Mouse (Mus musculus): ENCODE data around the gene Klk10.

Klk10 gene

GRCm38 (mm10) chr7:43780746-43781145 is at the start of gene Klk10:
Gene Klk10 (plus strand): TSS chr7:43781035.
- no peak for DNase-seq

- peak; percentile 50 to 53 for DNase-seq
These were observed 33.0 kb upstream of the Klk10 start for GRCm38 (mm10) chr7:43747788-43748187.

- DNase-seq = no peak
These were observed 28.0 kb upstream of the Klk10 start for GRCm38 (mm10) chr7:43752806-43753205.

DNA sequence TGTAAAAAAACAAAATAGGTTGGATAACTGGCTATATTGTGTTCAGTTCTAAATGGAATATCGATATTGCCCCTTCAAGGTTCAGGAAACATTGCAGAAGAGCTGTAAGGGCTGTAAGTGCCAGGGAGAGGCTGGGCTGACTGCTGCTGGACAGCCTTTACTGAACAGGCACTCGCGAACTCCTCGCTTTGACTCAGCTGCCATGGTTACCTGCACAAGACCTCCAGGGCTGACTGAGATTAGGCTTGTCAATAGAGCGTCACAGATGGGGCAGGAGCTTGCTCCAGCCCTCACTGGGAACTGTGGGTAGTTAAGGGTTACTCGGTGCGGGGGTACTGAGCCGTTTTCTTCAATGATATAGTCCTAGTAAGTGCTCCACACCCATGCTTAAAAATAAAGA is 14.4 kb upstream of the Klk10 start:
- no peak for DNase-seq

DNA sequence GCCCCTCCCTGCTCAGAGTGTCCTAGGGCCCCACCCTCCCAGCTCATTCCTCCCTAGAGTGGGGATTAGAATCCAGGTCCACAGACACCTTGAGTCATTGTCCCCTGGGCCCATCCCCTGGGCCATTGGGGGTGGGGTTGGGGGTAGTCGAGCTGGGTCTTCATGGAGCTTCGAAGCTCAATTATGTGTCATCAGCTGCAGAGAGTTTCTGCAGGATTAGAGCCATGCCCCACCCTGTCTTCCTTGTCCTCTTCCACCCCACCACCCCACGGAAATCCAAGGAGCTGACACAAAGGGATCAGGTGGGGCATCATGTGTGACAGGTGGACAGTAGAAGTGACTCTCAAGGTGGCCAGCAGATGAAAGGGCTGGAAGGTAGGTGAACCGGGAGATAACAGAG is 12.2 kb upstream of the Klk10 start, which contains the start of gene Klk12:
Klk12 (plus strand) TSS at position 301 of the 400 bp plus-strand sequence.
- no peak for DNase-seq

DNA sequence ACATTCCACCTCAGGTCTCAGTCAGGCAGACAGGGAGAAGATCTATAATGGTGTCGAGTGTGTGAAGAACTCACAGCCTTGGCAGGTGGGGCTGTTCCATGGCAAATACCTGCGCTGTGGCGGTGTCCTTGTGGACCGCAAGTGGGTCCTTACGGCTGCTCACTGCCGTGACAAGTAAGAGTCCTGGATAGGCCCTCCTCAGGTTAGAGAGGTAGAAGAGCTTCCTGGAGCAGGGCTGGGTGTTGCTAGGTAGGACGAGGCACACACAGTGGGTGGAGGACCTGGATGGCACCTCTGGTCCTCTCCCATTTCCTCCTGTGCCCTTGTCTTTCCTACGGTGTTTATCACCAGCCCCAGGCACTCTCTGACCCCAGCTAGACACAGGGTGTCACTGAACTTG is 11.2 kb upstream of the Klk10 start:
- DNase-seq = no peak

DNA sequence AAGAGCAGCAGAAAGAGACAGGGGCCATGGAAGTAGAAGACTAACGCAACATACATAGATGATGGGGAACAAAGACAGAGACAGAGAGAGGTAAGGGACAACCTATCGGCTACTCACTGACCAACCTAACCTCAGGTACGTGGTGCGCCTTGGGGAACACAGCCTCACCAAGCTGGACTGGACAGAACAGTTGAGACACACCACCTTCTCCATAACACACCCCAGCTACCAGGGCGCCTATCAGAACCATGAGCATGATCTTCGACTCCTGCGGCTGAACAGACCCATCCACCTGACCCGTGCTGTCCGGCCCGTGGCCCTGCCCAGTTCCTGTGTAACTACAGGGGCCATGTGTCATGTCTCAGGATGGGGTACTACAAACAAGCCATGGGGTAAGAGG is 10.1 kb upstream of the Klk10 start:
- no peak for DNase-seq

DNA sequence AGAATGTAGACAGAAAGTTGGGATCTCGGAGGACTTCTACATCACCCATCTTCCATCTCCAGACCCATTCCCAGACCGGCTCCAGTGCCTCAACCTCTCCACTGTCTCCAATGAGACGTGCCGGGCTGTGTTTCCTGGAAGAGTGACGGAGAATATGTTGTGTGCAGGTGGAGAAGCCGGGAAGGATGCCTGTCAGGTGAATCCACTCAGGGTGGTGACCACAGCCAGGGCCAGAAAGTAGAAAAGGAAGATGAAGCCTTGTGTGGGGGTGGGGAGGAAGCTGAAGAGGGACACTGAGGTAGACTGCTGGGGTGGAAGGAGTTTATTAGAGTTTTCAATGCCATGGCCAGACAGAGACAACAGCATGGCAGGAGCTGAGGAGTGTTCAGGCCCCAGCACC is 8.9 kb upstream of the Klk10 start:
- no peak for DNase-seq

GRCm38 (mm10) chr7:43772901-43773300 is 7.9 kb upstream of the Klk10 start:
- no peak for DNase-seq

DNA sequence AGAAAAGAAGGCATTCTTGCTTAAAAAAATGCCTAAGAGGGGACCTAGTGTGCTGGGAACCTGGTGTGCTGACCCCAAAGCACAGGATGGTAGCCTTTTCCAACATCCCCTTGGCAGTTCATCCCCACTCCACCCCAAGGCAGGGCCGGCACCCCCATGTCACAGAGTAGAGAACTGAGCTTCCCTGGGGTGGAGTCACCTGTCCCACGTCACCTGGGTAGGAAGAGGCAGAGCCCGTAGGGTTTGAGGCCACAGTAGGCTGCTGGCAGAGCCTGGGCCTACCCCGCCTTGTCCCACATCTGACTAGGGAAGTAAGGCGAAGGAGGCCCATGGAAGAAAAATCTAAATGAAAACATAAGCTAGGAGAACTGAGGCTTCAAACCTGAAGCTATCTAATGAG is 6.5 kb upstream of the Klk10 start, which contains the start of gene Klk11:
Klk11 (plus strand) TSS at position 241 of the 400 bp plus-strand sequence.
- DNase-seq = no peak

- DNase-seq = no peak
These were observed 6.0 kb upstream of the Klk10 start for GRCm38 (mm10) chr7:43774802-43775201.

DNA sequence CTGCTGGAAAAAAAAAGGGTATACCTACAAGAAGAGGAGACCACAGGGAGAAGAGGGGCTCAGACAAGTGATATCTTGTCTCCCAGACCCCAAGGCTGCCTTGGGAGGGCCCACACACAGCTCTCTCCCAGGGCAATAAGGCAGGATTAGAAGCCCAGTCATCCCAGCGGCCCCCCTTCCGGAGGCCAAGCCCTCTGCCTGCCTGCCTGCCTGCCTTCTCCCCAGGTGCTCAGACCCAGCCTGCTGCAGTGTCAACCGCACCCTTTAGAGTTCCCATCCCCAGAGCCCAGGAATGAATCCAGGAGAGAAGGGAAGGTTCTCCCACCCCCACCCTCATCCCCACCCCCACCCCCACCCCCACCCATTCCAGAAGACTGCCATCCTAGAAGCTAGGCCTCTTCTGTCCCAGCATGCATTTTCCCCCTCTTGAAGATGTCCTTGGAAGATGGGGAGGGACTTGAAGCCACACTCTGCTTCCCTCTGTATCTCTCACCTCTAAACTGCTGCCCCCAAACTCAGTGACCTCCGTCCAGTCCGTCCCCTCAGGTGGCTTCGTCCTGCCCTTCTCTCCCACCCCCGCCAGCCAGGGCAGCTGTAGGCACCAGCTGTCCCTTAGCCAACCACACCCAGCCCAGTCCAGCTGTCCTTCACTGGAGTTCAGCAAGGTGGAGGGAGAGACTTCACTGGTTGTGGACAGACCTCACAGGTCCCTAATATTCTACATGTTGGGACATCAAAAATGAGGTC is 5.4 kb upstream of the Klk10 start:
- no peak for DNase-seq

DNA sequence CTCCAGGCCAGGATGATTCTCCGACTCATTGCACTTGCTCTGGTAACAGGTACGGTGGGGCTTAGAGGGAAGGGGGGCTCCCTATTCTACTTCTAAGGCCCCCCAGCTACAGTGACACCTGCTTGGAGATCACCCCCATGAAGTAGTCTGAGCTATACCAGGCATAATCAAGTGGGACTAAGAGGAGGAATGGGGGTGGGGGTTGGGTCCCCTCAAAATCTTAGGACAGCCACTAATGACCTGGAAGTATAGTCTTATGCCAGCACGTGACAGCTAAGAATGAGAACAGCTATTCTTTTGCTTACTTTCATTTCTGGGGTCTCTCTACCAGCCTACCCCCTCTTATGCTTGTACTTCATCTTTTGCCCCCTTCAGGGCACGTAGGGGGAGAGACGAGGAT is 4.3 kb upstream of the Klk10 start:
- DNase-seq = no peak

DNA sequence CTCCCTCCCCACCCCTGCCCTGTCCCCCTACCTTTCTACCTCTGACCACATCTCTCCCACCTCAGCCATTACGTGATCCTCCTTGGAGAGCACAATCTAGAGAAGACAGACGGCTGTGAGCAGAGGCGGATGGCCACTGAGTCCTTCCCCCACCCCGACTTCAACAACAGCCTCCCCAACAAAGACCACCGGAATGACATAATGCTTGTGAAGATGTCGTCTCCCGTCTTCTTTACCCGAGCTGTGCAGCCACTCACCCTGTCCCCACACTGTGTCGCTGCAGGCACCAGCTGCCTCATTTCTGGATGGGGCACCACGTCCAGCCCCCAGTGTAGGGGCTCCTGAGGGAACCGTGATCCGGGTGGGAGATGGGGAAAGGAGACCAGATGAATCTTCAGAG is 3.4 kb upstream of the Klk10 start:
- DNase-seq = no peak

DNA sequence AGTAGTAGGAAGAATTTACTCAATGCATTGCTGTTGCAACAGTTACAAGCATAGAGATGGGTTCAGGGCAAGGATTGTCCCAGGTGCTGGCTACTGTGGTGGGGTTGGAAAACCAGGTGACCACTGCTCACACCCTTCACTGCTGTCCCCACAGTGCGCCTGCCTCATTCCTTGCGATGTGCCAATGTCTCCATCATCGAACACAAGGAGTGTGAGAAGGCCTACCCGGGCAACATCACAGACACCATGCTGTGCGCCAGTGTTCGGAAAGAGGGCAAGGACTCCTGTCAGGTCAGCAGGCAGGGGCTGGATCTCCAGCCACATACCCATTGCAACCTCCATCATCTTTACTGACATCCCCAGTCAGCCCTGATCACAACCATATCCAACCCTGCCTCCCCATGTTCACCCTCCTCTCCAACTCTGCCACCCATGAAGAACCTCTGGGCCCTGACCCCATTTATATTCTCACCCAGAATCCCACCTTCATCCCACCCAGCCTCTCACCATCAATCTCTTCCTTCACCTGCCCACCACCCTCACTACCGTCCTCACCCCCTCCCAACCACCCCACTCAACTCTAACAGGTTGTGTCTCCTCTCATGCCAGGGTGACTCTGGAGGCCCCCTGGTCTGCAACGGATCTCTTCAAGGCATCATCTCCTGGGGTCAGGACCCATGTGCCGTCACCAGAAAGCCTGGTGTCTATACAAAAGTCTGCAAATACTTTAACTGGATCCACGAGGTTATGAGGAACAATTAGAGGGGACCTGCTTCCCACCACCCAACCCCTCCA is 2.5 kb upstream of the Klk10 start:
- DNase-seq = no peak

DNA sequence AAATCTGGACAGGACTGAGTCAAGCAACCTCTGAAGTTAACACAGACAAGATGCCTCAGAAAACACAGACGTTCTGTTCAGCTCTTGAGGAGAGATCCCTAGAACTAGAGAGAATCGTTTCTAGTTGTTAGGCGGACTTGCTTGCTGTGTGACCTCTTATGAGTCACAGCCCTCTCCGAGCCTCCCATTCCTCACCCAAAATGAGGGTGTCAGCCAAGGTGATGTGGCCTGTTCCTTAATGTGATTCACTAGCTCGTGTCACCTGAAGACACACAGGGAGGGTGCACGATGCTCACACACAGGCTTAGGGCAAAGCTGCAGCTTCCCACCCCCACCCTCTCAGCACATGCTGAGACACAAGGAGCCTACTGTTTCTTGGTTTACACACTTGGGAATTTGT is 594 bp upstream of the Klk10 start:
- DNase-seq = no peak

GRCm38 (mm10) chr7:43781541-43781940 is 706 bp downstream of the Klk10 start:
- no peak for DNase-seq

DNA sequence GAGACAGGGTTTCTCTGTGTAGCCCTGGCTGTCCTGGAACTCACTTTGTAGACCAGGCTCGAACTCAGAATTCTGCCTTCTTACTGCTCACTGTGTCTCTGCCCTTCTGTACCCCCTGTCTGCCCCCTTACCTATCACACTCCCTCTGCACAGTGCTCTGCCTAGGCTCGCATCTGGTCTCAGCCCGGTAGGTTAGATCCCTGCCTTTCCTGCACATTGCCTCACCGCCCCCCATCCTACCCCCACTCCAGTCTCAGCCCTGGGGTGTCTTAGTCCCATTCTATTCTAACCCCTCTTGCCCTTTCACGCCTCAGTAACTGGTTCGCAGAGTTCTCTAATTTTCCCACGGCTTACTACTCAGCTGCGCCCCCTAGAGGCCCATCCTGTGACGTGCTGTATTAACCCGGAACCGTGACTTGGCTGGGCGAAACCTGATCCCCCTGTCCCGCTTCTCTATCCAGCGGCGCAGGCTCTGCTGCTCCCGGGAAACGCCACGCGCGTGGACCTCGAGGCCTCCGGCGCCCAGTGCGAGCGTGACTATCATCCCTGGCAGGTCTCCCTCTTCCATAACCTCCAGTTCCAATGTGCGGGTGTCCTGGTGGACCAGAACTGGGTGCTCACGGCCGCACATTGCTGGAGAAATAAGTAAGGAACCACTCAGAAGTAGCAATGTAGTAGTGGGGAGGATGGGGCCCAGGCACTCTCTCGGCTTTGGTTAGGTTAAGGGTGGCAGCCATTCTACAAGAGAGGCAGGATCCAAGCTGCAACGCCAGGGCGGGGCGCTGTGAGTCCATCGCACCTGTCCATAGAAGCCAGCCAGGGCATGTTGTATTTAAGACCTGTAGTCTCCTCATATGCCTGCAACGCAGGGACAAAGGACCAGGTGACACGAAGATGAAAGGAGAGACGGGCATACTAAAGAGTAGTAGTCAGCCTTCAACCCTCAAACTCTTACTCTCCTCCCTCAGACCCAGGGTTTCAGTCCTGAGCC is 1.7 kb downstream of the Klk10 start:
- peak; percentile 75 to 84 for DNase-seq

DNA sequence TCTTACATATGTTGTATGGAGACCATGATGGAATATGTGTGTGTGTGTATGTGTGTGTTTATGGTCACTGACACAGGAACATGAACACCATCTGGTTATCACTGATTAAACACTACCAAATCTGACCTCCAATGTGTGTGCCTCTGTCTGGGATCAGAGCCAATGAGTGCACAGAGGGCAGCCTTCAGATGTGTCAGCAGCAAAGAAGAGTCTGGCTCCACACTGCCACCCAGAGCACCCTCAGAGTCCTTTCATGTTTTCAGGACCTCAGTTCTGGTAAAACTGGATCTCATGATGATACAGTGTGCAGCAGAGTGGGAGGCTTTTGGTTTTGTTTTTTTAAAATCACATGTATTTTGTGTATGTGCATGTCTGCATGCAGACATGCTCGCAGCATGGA is 4.5 kb downstream of the Klk10 start:
- DNase-seq = no peak

DNA sequence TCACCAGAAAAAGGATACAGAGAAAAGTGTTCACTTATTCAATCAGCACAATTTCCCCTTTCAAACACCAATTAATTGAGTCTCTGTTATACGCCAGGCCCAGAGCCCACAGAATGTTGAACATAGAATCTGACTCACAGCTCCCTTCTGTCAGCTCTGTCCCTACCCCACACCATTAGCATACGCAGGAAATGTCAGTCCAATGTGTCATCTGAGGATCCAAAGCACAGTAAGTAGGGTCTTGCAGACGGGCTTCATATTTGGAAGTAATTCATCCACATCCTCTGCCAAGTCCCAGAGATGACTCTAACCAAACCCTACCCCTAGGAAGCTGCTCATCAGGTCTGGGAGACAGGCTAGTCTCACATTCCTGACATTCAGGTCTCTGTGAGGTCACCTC is 7.3 kb downstream of the Klk10 start:
- DNase-seq = no peak

- no peak for DNase-seq
These were observed 8.5 kb downstream of the Klk10 start for GRCm38 (mm10) chr7:43789295-43789694.

GRCm38 (mm10) chr7:43791591-43791990 is 10.8 kb downstream of the Klk10 start, which contains the start of gene Klk9:
Gene Klk9 (plus strand): TSS chr7:43791891.
- no peak for DNase-seq

DNA sequence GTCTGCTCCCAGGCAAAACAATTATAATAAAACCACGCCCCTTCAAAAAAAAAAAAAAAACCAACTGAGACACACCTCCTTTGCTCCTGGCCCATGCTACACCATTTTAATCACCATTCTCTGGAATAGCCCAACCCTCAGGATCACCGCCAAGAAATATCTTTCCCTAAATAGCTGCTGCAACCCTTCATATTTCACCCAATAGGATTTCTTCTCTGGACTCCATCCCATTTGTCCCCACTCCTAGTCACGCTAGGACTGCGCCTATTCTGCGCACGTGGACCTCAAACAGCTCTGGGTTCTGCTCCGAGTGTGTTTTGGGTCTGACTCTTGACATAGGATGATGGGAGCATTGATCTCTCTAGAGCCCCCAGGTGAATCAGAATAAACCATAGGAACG is 15.5 kb downstream of the Klk10 start:
- no peak for DNase-seq

Data from lung, adult 18-20 months (tissue).